Mouse (Mus musculus) inflammation-experienced regulatory T-cells (primary cell): ENCODE data around the gene Dcn. TPM values are rescaled to one million over a fixed set of nuclear protein-coding genes. Genes with fewer than 3 reads are reported as not detected.

Experiments used
- polyA plus RNA-seq, 2 experiments: library from polyadenylated mRNA; unstranded; fragments of 100-300 nt; shearing (Covaris generic); gene quantifications; one replicate each; pipeline ENCODE4 v1.2.1; 2017

Dcn gene
- under 1 TPM in 1 of 2 experiments, not detected in 1; 0.39 TPM for polyA plus RNA-seq

DNA sequence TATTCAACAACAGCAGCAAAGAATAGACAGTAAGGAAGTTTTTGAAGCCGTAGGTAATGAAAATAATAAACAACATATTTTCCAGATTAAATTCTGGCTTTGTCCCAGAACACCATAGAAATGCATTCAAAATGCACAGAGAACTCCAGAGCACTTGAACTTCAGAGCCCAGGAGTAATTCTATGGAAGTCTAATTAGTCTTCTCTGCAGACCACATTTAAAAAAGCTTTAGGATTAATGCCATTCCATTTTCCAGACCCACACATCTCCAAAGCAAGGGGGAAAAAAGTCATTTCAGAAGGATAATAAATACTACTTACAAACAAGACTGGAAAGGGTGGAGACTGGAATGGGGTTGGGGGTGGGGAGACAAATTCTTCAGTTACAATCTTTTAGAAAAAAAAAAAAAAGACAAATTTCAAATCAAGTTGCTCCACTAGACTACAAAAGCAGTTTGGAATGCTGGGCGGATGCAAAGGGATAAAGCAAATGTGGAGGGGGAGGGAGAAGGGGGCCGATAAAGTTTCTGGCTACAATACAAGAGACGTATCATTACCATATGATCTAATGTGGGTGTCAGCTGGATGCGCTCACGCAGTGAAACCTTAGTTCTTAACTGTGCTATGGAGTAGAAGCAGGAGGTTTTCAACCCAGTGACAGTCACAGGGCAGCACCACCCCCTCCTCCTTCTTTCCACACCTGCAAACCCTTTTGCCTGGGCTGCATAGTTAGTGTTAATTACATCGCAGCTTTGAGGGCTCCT lies at the start of gene Dcn:
Gene Dcn (plus strand): TSS at position 606 of the 763 bp plus-strand sequence.

DNA sequence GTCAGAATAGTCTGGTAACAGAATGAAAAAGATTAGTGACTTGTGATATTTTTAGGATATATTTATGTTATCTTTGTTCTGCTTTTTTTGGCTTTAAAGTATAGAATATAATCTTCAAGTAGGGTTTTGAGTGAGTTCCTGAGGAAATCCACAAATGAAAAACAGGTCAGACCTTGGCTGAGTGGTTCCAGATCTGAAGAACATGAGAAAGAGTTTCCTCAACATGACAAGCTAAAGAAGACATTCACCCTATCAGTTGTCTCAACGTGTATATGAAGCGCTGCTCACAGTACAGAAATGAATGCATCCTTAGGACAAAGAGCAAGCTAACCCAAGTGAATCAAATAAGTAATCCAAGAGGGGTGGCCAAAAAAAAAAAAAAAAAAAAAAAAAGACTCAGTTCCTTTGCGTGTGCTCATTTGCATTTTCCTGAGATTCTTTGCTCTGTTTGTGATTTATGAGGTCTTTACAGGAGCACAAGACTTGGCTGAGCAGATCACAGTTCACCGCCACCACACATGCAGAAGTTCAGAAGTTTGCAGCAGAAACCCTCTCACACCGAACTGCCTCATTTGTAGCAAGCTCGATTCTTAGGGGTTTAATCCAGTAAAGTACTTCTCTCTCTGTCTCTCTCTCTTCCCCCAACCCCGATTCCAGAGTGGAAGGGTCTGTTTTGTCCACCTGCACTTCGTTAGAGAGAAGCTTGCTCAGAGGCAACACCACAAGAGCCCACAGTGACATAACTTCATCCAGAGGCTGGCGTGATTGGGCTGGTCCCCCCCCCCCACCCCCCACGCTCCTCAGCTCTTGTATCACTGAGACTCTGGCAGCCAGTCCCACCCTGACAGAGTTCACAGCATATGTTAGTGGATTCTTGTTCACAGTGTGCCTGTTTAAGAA lies 85.8 kb downstream of the Dcn start, which contains the start of gene Lum:
Gene Lum (plus strand): TSS at position 172 of the 900 bp plus-strand sequence.

Other genes with a start within 250 kb of the Dcn start
- gene Lum, start 85.5 kb downstream of the Dcn start, polyA plus RNA-seq, result under 1 TPM in 1 of 2 experiments, not detected in 1; 0.27 TPM
- gene Kera, start 127.3 kb downstream of the Dcn start, polyA plus RNA-seq, result not detected
- not detected for gene Epyc, start 164.5 kb downstream of the Dcn start, polyA plus RNA-seq
- gene Ccer1, start 213.4 kb downstream of the Dcn start, polyA plus RNA-seq, result under 1 TPM in 1 of 2 experiments, not detected in 1; 0.65 TPM
- under 1 TPM in 1 of 2 experiments, not detected in 1; 0.49 TPM for gene C030005K15Rik, start 247.1 kb downstream of the Dcn start, polyA plus RNA-seq